Mouse (Mus musculus) liver, adult 2 months (tissue): ENCODE data around the gene Depdc7.

Experiments
- CTCF ChIP-seq: fragments of 200-500 bp; IDR thresholded peaks from 2 replicates; pipeline ENCODE4 v1.5.1; 2011; ENCODE audit warnings: low read depth, low read length, control low read depth
- POLR2A ChIP-seq: fragments of 200-500 bp; IDR thresholded peaks from 2 replicates; pipeline ENCODE4 v1.6.1; 2011; ENCODE audit warnings: low read length, control low read depth; ENCODE audit not compliant: insufficient read depth; ENCODE audit errors: extremely low read depth

DNA sequence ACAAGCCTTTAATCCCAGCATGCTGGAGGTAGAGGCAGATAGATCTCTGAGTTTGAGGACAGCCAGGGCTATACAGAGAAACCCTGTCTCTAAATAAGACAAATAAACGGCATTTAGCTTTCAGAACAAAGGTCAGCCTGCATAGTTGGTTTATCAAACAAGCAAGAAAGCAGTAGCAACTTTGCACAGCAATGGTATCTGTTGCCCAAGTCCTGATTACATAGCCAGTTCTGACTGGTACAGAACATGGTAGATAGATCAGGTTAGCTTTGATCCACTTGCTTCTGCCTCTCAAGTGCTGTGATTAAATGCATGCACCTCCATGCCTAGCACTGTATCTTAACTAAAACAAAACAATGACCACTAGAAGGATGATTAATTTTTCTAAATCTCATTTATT lies 26.0 kb upstream of the Depdc7 start:
- TF ChIP-seq CTCF (no peak), POLR2A (no peak)
